Mouse (Mus musculus) heart, postnatal 0 days (tissue): ENCODE measurements around the gene Pde4b.

Source experiments
- CTCF ChIP-seq: IDR thresholded peaks from 2 replicates; pipeline ENCODE4 v1.5.1; 2016; ENCODE audit warnings: antibody characterized with exemption, control low read depth, low read depth
- EP300 ChIP-seq: IDR thresholded peaks from 2 replicates; pipeline ENCODE4 v1.6.1; 2016; ENCODE audit warnings: antibody characterized with exemption, low read depth

DNA sequence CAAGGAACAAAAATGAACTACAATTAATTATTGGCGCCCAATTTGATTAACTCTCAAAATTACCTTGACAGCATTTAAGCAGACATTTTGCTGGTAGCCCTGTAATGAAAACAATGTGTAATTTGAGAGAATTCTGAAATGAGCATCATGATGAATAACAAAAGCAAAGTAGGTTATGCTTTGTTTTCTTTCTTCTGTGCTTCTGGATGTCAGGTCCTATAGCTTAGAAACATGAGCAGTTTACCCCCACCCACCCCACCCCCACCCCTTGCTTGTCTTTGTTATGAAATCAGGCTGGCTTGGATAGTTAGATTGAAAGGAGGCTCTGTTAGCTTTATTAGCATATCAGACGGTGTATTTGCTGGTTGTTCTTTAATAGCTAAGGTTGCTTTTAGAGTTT, 147.8 kb downstream of the Pde4b start:
- TF ChIP-seq CTCF (no peak), EP300 (no peak)
